Mouse (Mus musculus) stomach, postnatal 0 days (tissue): ENCODE results near the gene Prex1. TPM values are rescaled to one million over a fixed set of nuclear protein-coding genes. Genes with fewer than 3 reads are reported as not detected.

Experiments used
- ATAC-seq: fragments of 200-750 bp; cut with Nextera tagmentation; 2 replicates; pipeline ENCODE4 v1.8.0; 2017; ENCODE audit not compliant: low FRiP score, low TSS enrichment
- DNase-seq: peaks from one replicate; pipeline ENCODE4 v3.0.0-alpha.2; 2016; ENCODE audit warnings: low spot score
- H3K27ac ChIP-seq: fragments of 300-500 bp; sonication (generic); replicated peaks from 2 replicates; pipeline ENCODE4 v1.5.1; 2014; ENCODE audit warnings: mild to moderate bottlenecking, control low read depth
- H3K27me3 ChIP-seq: fragments of 300-500 bp; sonication (generic); 2 replicates; pipeline ENCODE4 v1.6.1; 2014; ENCODE audit warnings: low read length; ENCODE audit not compliant: control insufficient read depth, insufficient read depth
- H3K36me3 ChIP-seq: fragments of 300-500 bp; sonication (generic); 2 replicates; pipeline ENCODE4 v1.6.1; 2014; ENCODE audit warnings: low read length, mixed read lengths; ENCODE audit not compliant: control insufficient read depth, insufficient read depth
- H3K4me1 ChIP-seq: fragments of 300-500 bp; sonication (generic); replicated peaks from 2 replicates; pipeline ENCODE4 v1.6.1; 2014; ENCODE audit warnings: antibody characterized with exemption; ENCODE audit not compliant: control insufficient read depth, insufficient read depth
- H3K4me2 ChIP-seq: fragments of 300-500 bp; sonication (generic); replicated peaks from 2 replicates; pipeline ENCODE4 v1.6.1; 2014; ENCODE audit warnings: low read depth, mild to moderate bottlenecking, control low read depth, moderate library complexity
- H3K4me3 ChIP-seq: fragments of 300-500 bp; sonication (generic); 2 replicates; pipeline ENCODE4 v1.5.1; 2014; ENCODE audit warnings: low read depth, low read length, control low read depth
- H3K9ac ChIP-seq: fragments of 300-500 bp; sonication (generic); 2 replicates; pipeline ENCODE4 v1.6.1; 2014; ENCODE audit warnings: mild to moderate bottlenecking, low read length, control low read depth, mixed read lengths
- H3K9me3 ChIP-seq: fragments of 300-500 bp; sonication (generic); 2 replicates; pipeline ENCODE4 v1.6.1; 2016; ENCODE audit warnings: low read length; ENCODE audit not compliant: control insufficient read depth
- CTCF ChIP-seq: IDR thresholded peaks from 2 replicates; pipeline ENCODE4 v1.5.1; 2016; ENCODE audit warnings: antibody characterized with exemption, low read depth, mild to moderate bottlenecking, moderate library complexity
- EP300 ChIP-seq: optimal IDR thresholded peaks from 2 replicates; pipeline ENCODE3; 2016; ENCODE audit warnings: antibody characterized with exemption
- WGBS: fragments of 180-500 bp; shearing (Covaris S2); extraction: QIAGEN DNeasy Blood & Tissue Kit; methylation state at CpG from one replicate; pipeline ENCODE4 v1.1.7; 2014; 5-methylcytosine and 5-hydroxymethylcytosine counted together
- polyA plus RNA-seq: library from polyadenylated mRNA; unstranded; fragments of >200 nt; fragmentation: Nextera tagmentation; extraction: Ambion mirVana; gene quantifications from 2 replicates; pipeline ENCODE4 v1.2.1, GENCODE M21; 2015

Gene Prex1
- polyA plus RNA-seq, 1 experiment from 2014 or later = 12.0 TPM

DNA sequence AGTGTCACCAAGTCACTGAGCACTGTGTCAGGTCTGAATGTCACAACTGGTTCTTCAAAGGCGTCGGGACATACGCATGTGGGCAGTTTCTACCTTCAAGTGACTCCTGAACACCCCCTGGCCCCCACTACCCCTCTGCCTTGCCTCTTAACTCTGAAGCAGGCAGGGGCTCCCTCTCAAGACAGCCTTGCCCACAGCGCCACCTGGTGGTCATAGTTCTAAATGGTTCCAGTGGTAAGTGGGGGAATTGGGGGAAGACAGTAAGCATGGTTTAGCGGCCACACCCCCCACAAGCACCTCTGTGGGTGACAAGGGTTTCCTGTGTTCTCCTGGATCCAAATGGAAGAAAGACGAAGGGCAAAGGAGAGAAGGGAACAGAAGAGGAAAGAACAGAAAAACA lies 149.7 kb downstream of the Prex1 start:
- H3K4me3 ChIP-seq = no peak overlapping the region
- no peaks in the 10 kb centered on the region for H3K36me3 ChIP-seq
- no peak overlapping the region for H3K9ac ChIP-seq
- peak overlapping the region; percentile 49 for H3K4me2 ChIP-seq
- peak; percentile 36 for ATAC-seq
- WGBS = 13% methylated on average over 6 of the region's 6 CpGs
- H3K9me3 ChIP-seq = no peaks in the 10 kb centered on the region
- H3K4me1 ChIP-seq = no peaks in the 10 kb centered on the region
- peak; percentile 84 for DNase-seq
- H3K27ac ChIP-seq = no peak overlapping the region
- TF ChIP-seq CTCF (peak; percentile 98), EP300 (no peak)
- H3K27me3 ChIP-seq = no peaks in the 10 kb centered on the region

GRCm38 (mm10) chr2:166563076-166563475 lies 150.6 kb downstream of the Prex1 start:
- Histone ChIP-seq H3K4me2 (no peak overlapping the region), H3K4me3 (no peak overlapping the region), H3K27me3 (no peaks in the 10 kb centered on the region), H3K27ac (no peak overlapping the region), H3K9me3 (no peaks in the 10 kb centered on the region), H3K4me1 (no peaks in the 10 kb centered on the region), H3K36me3 (no peaks in the 10 kb centered on the region), H3K9ac (no peak overlapping the region)
- 82% methylated on average over 9 of the region's 9 CpGs for WGBS
- DNase-seq (no peak), ATAC-seq (no peak)
- TF ChIP-seq EP300 (no peak), CTCF (no peak)

GRCm38 (mm10) chr2:166561781-166562180 lies 151.9 kb downstream of the Prex1 start:
- H3K27me3 ChIP-seq = no peaks in the 10 kb centered on the region
- TF ChIP-seq CTCF (no peak), EP300 (no peak)
- DNase-seq = no peak
- H3K27ac ChIP-seq = no peak overlapping the region
- no peaks in the 10 kb centered on the region for H3K4me1 ChIP-seq
- WGBS = 60% methylated on average over 7 of the region's 7 CpGs
- no peak overlapping the region for H3K4me3 ChIP-seq
- no peak overlapping the region for H3K9ac ChIP-seq
- ATAC-seq = no peak
- no peaks in the 10 kb centered on the region for H3K36me3 ChIP-seq
- H3K9me3 ChIP-seq = no peaks in the 10 kb centered on the region
- no peak overlapping the region for H3K4me2 ChIP-seq

DNA sequence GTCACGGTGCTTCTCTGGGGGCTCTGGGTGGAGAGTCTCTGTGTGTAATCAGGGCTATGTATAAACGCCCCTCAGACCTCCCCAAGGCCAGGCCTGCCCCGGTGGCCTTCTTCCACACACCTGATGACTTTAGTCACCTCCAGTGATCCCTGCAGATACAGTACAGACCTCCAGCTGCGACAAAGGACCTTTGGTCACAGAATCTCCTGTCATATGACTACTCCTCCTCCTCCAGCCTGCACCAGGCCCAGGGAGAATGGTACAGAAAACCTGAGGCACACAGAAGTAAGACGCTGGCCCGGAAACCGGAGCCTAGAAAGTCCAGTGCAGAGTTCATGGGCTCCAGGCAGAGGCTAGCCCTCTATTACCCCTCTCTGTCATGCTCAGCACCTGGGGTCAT lies 152.8 kb downstream of the Prex1 start:
- H3K4me3 ChIP-seq = no peak overlapping the region
- no peaks in the 10 kb centered on the region for H3K4me1 ChIP-seq
- no peak for DNase-seq
- no peak overlapping the region for H3K27ac ChIP-seq
- no peaks in the 10 kb centered on the region for H3K9me3 ChIP-seq
- TF ChIP-seq EP300 = no peak
- no peak for TF ChIP-seq CTCF
- ATAC-seq = no peak
- no peaks in the 10 kb centered on the region for H3K36me3 ChIP-seq
- 83% methylated on average over 7 of the region's 7 CpGs for WGBS
- no peaks in the 10 kb centered on the region for H3K27me3 ChIP-seq
- no peak overlapping the region for H3K4me2 ChIP-seq
- no peak overlapping the region for H3K9ac ChIP-seq

DNA sequence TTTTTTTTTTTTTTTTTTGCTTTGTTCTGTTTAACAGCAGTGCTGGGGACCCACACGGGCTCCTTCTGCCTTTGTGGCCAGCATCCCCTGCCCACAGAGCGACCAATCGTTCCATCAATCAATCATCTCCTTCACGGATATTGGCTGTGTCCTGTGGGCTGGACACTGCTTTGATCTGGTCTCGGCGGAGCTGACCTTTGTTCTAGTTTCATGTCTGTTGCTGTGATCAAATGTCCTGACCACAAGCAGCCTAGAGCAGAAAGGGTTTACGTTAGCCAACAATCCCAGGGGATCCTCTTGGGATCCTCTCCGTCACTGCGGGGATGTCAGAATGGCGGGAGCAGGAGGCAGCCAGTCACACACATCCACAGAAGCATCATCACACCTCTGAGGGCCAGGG lies 154.1 kb downstream of the Prex1 start:
- Histone ChIP-seq H3K36me3 (no peaks in the 10 kb centered on the region), H3K9ac (no peak overlapping the region), H3K27ac (no peak overlapping the region), H3K4me3 (no peak overlapping the region), H3K4me2 (no peak overlapping the region), H3K9me3 (no peaks in the 10 kb centered on the region), H3K27me3 (no peaks in the 10 kb centered on the region), H3K4me1 (no peaks in the 10 kb centered on the region)
- ATAC-seq (no peak), DNase-seq (no peak)
- WGBS = 48% methylated on average over 10 of the region's 10 CpGs
- TF ChIP-seq EP300 = no peak
- TF ChIP-seq CTCF = no peak

DNA sequence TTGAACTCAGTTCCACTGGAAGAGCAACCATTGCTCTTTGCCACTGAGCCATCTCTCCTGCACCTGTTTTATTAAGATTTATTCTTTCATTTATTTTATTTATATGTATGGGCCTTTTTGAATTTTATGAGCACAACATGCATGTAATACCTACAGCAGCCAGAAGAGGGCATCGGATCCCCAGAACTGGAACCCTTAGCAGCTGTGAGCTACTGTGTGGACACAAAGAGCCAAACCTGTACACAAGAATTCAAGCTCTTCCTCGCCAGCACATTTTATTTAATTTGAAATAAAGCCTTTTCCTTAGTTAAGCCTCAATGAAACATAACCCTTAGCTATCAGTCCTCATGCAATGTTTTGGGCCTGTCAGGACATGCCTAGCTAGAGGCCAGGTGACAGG lies 158.1 kb downstream of the Prex1 start:
- Histone ChIP-seq H3K27ac (no peak overlapping the region), H3K36me3 (no peaks in the 10 kb centered on the region), H3K4me2 (no peak overlapping the region), H3K9me3 (no peaks in the 10 kb centered on the region), H3K27me3 (no peaks in the 10 kb centered on the region), H3K4me3 (no peak overlapping the region), H3K9ac (no peak overlapping the region), H3K4me1 (no peaks in the 10 kb centered on the region)
- TF ChIP-seq EP300 (no peak), CTCF (peak; percentile 64)
- DNase-seq = no peak
- WGBS = 60% methylated on average over 2 of the region's 2 CpGs
- no peak for ATAC-seq
